Mouse (Mus musculus): ENCODE data around the gene Ccdc14. TPM values are rescaled to one million over a fixed set of nuclear protein-coding genes. Genes with fewer than 3 reads are reported as not detected.
"Not testable (repeated sequence)": the region's sequence is repeated elsewhere in the genome, so short reads cannot be mapped to it uniquely, and the experiment has no call there.

Ccdc14 gene
- total RNA-seq (2022), result 1 to 10 TPM; 2.7 to 6.3 (median 4.1) TPM

GRCm38 (mm10) chr16:34690334-34691144 lies at the start of gene Ccdc14:
Gene Ccdc14 (plus strand): TSS chr16:34690616.
- DNase-seq, result peak; percentile 86

- DNase-seq, result no peak
These were observed 46.7 kb upstream of the Ccdc14 start for GRCm38 (mm10) chr16:34643511-34644259.

DNA sequence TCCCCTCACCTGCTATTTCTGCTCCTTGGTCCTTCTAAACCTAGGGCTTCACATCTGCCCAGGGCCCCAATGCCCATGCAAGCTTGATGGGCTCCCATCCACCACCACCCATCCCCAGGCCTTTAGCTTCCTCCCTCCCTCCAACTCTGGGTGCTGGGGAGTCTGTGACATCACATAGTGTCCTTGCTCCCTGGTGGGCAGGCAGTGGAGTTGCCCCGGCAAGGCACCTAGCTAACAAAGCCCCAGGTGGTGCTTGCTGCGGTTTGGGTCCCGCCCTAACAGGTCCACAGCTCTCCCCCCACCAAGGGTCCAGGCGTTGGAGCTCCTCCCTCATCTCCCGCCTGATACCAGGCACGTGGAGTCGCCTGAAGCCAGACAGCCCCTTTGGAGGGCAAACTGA lies 40.8 kb upstream of the Ccdc14 start, which contains the start of gene Ropn1:
Gene Ropn1, plus strand, starts transcription at position 301 of the 400 bp plus-strand sequence.
- DNase-seq, result no peak

DNA sequence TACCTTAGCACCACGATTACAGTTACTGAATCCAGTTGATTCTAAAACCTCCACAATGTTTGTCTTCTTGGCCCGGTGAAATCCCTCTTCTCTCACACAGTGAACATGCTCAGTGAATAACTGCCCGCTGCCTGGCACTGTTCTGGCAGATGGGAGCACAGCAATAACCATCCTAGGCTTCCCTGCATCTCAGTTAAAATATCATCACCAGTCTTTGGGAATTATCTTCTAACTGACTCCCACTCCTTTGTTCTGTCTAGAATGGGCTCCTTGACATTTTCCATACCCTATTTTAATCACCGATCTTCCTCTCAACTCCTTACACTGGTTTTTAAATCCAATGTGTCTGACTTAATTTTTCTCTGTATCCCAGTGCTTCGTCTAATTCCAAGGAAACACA lies 37.4 kb upstream of the Ccdc14 start:
- no peak for DNase-seq

- not testable (repeated sequence) for DNase-seq
These were observed 32.9 kb upstream of the Ccdc14 start for GRCm38 (mm10) chr16:34657566-34657965.

DNA sequence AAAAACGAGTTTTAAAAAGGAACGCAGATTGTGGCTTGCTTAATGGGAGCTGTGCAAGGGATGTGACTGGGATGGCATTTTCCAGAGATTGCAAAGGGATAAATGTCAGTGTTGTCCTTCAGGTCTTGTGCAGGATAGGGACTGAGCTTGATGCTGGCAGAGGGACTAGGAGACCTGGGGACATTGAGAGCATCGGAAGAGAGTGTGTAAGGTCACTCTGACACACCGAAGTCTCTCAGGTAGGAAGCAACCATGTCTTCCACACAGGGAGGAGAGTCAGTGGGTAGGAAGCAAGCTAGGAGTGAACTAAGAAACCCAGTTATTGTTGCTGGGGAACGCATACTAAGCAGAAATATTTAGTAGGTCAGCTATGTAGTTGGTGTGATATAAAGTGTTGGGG lies 32.4 kb upstream of the Ccdc14 start:
- no peak for DNase-seq

GRCm38 (mm10) chr16:34658388-34658787 lies 32.0 kb upstream of the Ccdc14 start:
- DNase-seq, result no peak

DNA sequence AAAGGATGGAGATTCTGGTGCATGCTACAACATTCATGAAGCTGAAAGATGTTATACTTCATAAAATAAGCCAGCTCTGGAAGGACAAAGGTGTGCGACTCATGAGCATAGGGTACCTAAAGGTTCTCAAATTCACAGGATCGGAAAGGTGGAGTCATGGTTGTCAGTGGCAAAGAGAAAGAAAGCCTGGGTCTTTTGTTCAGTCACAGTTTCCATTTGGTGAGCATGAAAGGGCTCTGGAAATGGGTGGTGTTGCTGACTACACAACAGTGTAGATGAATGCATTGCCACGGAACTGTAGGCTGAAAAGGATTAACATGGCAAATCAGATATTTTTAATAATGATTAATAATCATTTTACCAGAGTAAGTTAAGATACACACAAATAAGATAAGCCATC lies 25.9 kb upstream of the Ccdc14 start:
- DNase-seq, result no peak

DNA sequence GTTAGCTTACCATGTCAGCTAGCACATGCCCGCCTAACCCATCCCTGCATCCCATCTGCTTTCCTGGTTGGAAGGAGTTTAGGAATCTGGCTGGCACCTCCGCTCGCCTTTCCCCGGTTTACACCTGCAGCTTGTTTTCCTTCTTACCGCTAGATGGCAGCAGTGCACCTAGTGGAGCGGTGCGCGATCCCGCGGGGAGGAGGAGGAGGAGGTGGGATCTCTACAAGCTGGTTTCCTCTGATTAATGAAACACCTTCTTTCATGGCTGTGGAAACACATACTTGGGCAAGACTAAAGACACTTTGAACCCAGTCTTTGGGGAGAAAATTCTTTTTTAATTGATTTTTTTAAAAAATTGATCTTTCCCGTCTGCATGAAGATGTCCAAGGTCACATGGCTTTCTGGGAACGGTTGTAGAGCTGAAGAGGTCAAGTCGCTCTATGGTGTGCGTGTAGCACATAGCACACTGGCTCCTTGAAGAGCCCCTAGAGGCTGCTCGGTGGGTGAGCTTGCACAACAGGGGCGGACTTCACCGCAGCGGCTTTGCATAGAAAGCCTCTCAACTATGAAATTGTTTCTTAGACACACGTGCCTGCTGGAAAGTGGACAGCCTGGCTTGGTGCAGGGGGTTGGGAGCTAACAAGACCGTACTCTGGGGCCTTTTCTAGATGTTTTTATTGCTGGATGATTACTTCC lies 23.2 kb upstream of the Ccdc14 start:
- peak; percentile 49 for DNase-seq

- DNase-seq, result no peak
These were observed 22.1 kb upstream of the Ccdc14 start for GRCm38 (mm10) chr16:34668341-34668740.

DNA sequence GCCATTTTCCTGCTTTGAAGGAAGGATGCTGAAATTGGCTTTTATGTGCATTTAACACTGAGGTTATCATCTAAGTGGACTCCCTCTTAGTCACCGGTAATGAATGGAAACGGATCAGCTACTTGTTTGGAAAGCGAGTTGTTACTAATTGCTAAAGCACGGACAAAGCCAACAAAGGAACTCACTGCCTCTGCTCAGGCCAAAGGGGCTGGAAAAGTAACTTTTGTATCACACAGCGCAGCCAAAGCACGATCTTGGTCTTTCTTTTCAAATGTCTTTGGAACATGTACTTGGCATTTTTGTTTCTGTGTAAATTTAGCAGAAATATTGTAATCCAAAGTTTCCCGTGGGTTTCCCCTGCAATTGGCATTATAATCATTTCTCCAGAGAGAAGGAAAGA lies 18.4 kb upstream of the Ccdc14 start:
- DNase-seq, result no peak

DNA sequence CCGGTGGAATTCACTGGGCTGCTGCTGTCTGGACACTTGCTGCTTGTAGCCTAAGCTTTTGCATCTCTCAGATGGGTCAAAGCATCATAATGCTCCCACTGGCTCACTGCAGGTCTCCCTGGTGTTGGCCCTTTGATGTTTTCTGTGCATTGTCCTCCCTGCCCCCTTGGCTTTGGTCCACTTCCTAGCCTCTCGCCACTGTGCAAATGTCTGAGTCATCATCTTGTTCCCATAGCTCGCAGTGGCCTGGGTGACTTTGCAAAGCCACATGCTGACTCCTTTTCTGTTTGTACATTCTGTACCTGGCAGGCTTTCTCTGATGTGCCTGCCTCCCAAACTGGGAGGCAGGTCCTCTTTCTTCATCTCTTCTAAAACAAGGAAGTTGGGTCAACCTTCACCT lies 17.6 kb upstream of the Ccdc14 start:
- peak; percentile 25 for DNase-seq

DNA sequence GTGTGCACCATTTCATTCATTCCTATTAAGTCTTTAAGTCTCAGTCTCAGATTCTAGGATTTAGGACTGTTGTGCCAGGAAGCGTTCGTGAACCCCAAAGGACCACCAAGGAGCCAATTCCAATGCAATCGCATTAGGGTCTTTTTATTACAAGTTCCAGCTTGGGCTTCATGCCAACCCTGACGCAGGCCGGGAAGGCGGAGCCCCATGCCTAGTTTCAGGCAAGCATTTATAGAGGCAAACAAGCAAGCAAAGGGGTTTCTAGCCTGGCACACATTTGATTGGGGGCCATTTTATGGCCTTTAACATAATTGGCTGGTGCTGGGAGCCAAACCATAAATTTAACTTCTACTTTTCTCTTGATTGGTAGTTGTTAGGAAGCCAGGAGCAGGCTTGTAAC lies 16.1 kb upstream of the Ccdc14 start:
- DNase-seq, result no peak

GRCm38 (mm10) chr16:34681823-34682222 lies 8.6 kb upstream of the Ccdc14 start:
- DNase-seq, result no peak

- no peak for DNase-seq
These were observed 537 bp upstream of the Ccdc14 start for GRCm38 (mm10) chr16:34689879-34690278.

GRCm38 (mm10) chr16:34691156-34691555 lies 740 bp downstream of the Ccdc14 start:
- no peak for DNase-seq

DNA sequence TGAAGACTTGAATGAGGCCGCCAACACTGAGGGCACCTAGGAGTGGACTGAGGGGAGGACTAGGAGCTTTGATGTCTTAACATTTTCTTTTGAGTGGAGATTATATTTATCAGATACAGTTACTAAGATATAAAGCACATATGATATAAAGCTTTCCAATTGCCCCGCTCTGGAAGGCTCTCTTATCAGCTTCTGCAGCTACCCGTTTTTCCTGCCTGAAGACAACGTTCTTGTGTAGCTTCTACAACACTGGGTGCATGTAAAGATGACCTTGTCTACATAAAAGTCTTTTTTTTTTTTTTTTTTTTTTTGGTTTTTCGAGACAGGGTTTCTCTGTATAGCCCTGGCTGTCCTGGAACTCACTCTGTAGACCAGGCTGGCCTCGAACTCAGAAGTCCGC lies 4.1 kb downstream of the Ccdc14 start:
- no peak for DNase-seq

GRCm38 (mm10) chr16:34698721-34699120 lies 8.3 kb downstream of the Ccdc14 start:
- DNase-seq, result not testable (repeated sequence)

DNA sequence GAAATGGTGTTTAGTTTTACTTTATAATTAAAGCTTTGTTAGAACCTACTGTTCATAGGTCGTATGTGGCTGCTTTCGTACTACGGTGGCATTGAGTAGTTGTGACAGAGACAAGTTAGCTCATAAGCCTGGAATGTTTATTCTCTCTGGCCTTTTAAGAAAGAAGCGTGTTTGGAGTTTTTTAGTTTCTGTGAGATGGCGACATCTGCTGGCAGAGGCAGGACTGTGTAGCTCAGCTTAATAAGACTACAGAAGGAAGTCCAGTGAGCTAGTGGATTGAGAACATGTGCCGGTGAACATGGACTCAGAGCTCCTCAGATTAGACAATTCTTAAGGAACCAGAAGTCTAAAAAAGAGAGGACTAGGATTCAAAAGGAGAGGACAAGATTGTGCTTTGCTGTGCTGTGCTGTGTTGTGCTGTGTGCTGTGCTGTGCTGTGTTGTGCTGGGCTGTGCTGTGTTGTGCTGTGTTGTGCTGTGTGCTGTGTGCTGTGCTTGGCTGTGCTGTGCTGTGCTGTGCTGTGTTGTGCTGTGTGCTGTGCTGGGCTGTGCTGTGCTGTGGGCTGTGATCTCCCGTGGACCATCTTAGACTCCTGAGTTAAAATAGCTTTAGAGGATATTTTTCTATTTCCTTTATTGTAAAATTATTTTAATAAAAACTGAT lies 9.9 kb downstream of the Ccdc14 start:
- DNase-seq, result peak; percentile 72

DNA sequence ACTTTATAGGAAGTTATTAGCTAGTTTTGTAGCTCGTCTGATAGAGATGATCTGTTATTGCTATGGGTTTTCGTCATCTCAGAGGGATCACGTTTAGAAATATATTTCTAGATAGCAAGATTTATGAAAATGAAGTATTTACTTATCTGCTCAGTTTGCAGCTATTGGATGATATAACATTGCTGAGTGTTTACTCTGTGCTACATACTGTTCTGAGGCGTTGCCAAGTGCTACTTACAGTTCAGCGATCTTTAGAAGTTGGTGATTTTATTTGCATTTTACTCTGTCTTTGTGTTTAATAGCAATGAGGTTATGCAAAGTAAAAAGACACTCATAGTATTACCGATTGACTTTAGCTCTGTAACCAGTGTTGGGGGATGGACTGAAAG lies 10.4 kb downstream of the Ccdc14 start:
- no peak for DNase-seq

DNA sequence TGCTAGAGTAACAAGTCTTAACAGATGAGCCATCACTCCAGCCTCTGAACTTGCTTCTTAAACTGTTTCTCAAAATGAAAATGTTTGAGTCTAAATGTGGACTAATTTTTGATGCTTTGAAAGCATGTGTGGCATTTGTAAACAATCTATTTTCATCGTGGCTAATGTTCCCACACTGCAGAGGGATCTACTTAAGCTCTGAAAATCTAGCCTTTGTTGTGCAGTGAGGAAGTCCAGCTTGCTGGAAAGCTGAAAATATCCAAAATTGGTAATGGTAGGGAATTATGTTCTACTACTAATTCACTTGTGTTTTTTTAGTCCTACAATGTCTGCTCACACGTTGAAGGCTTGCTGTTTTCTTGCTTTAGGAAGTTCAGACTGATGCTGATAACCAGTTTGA lies 15.6 kb downstream of the Ccdc14 start:
- no peak for DNase-seq

GRCm38 (mm10) chr16:34706487-34706946 lies 16.1 kb downstream of the Ccdc14 start:
- DNase-seq, result no peak

GRCm38 (mm10) chr16:34711481-34711880 lies 21.1 kb downstream of the Ccdc14 start:
- DNase-seq, result no peak

Measured in adrenal gland, adult 8-10 months (tissue).